Mouse (Mus musculus) midbrain, embryonic 16.5 days (tissue): ENCODE measurements around the gene Gjb6. TPM values are rescaled to one million over a fixed set of nuclear protein-coding genes. Genes with fewer than 3 reads are reported as not detected.

ENCODE experiments used
- polyA plus RNA-seq: library from polyadenylated mRNA; unstranded; fragments of >200 nt; fragmentation: Nextera tagmentation; extraction: Ambion mirVana; gene quantifications from 2 replicates; pipeline ENCODE4 v1.2.1, GENCODE M21; 2015

The Gjb6 gene
- polyA plus RNA-seq, 1 experiment from 2014 or later: 16.0 TPM

Other genes starting within 250 kb of the Gjb6 start
- gene Zmym2, start 247.0 kb downstream of the Gjb6 start, polyA plus RNA-seq: 64.3 and 68.3 TPM in 2 replicates
- gene Gja3, start 75.5 kb downstream of the Gjb6 start, polyA plus RNA-seq: 0.21 and 0.61 TPM in 2 replicates
- 10.4 and 11.0 TPM in 2 replicates for gene Gjb2, start 28.9 kb downstream of the Gjb6 start, polyA plus RNA-seq
- gene Gm4491, start 17.7 kb downstream of the Gjb6 start, polyA plus RNA-seq: not detected in 2 replicates